Mouse (Mus musculus) cerebellum, adult 18-20 months (tissue): ENCODE measurements at regions not wholly inside any gene's neighbourhood (a gene's known extent, or its start where the extent isn't known, plus 50 kb on each side); places are given as distances from the start of the nearest gene placed in this dataset.

Experiments used
- DNase-seq, 2 experiments: peaks; one replicate each; pipeline ENCODE4 v3.0.0; 2021

- DNase-seq, result no peak
Measured at GRCm38 (mm10) chr1:143878266-143878665, 101.2 kb downstream of the Uchl5 start.

DNA sequence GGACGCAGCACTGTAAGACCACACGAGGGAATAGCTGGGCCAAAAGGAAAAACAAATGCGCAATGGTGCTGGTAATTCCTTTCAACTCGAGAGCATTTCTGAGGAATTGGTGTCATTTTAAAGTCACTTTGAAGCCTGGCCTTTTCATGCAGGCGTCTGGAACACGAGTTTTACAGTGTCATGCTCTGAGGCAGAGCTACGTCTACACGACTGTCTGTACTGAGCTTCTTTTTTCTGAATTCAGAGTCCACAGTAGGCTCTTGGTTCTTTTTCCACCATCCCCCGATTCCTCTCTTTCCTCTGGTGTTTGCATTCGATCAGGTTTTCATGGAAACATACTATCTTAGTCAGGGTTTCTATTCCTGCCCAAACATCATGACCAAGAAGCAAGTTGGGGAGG is 83.2 kb downstream of the Uchl5 start:
- DNase-seq, result no peak

- no peak for DNase-seq
Measured at GRCm38 (mm10) chr1:143858532-143858931, 81.5 kb downstream of the Uchl5 start.
